Mouse (Mus musculus) stomach, postnatal 0 days (tissue): ENCODE data around the gene Gramd1c. TPM values are rescaled to one million over a fixed set of nuclear protein-coding genes. Genes with fewer than 3 reads are reported as not detected.

Experiments used
- ATAC-seq: fragments of 200-750 bp; cut with Nextera tagmentation; 2 replicates; pipeline ENCODE4 v1.8.0; 2017; ENCODE audit not compliant: low FRiP score, low TSS enrichment
- DNase-seq: peaks from one replicate; pipeline ENCODE4 v3.0.0-alpha.2; 2016; ENCODE audit warnings: low spot score
- H3K27ac ChIP-seq: fragments of 300-500 bp; sonication (generic); replicated peaks from 2 replicates; pipeline ENCODE4 v1.5.1; 2014; ENCODE audit warnings: mild to moderate bottlenecking, control low read depth
- H3K27me3 ChIP-seq: fragments of 300-500 bp; sonication (generic); 2 replicates; pipeline ENCODE4 v1.6.1; 2014; ENCODE audit warnings: low read length; ENCODE audit not compliant: control insufficient read depth, insufficient read depth
- H3K36me3 ChIP-seq: fragments of 300-500 bp; sonication (generic); 2 replicates; pipeline ENCODE4 v1.6.1; 2014; ENCODE audit warnings: low read length, mixed read lengths; ENCODE audit not compliant: control insufficient read depth, insufficient read depth
- H3K4me1 ChIP-seq: fragments of 300-500 bp; sonication (generic); replicated peaks from 2 replicates; pipeline ENCODE4 v1.6.1; 2014; ENCODE audit warnings: antibody characterized with exemption; ENCODE audit not compliant: control insufficient read depth, insufficient read depth
- H3K4me2 ChIP-seq: fragments of 300-500 bp; sonication (generic); replicated peaks from 2 replicates; pipeline ENCODE4 v1.6.1; 2014; ENCODE audit warnings: low read depth, mild to moderate bottlenecking, control low read depth, moderate library complexity
- H3K4me3 ChIP-seq: fragments of 300-500 bp; sonication (generic); 2 replicates; pipeline ENCODE4 v1.5.1; 2014; ENCODE audit warnings: low read depth, low read length, control low read depth
- H3K9ac ChIP-seq: fragments of 300-500 bp; sonication (generic); 2 replicates; pipeline ENCODE4 v1.6.1; 2014; ENCODE audit warnings: mild to moderate bottlenecking, low read length, control low read depth, mixed read lengths
- H3K9me3 ChIP-seq: fragments of 300-500 bp; sonication (generic); 2 replicates; pipeline ENCODE4 v1.6.1; 2016; ENCODE audit warnings: low read length; ENCODE audit not compliant: control insufficient read depth
- CTCF ChIP-seq: IDR thresholded peaks from 2 replicates; pipeline ENCODE4 v1.5.1; 2016; ENCODE audit warnings: antibody characterized with exemption, low read depth, mild to moderate bottlenecking, moderate library complexity
- EP300 ChIP-seq: optimal IDR thresholded peaks from 2 replicates; pipeline ENCODE3; 2016; ENCODE audit warnings: antibody characterized with exemption
- WGBS: fragments of 180-500 bp; shearing (Covaris S2); extraction: QIAGEN DNeasy Blood & Tissue Kit; methylation state at CpG from one replicate; pipeline ENCODE4 v1.1.7; 2014; 5-methylcytosine and 5-hydroxymethylcytosine counted together
- polyA plus RNA-seq: library from polyadenylated mRNA; unstranded; fragments of >200 nt; fragmentation: Nextera tagmentation; extraction: Ambion mirVana; gene quantifications from 2 replicates; pipeline ENCODE4 v1.2.1, GENCODE M21; 2015

Gramd1c gene
- polyA plus RNA-seq, 1 experiment from 2014 or later: 15.8 TPM

DNA sequence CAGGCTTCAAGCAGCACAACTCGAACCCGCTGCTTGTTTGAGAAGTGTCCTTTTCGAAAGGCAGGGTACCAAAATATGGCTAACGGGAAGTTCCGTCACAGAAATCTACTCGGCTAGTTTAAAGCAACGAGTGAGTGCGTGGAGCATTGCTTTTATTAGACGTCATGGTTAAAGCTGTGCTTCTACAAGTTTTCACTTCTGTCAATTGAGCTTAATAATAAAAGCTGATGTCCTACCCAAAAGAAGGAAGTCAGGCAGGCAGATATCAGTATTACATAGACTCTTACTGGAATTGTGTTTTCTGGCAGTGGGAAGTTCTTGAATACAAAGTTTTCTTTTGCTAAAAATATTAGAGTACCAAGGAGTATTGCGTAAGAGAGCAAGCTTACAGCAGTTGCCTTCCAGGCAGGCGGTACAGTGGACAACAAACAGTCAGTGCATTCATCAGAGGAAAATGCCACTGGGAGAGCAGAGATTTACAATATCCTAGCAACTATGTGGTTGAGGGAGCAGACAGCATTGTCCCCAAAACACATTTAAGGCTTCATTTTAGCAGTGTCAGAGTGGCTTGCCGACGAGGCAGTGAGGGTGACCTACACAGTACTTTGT lies 97.3 kb downstream of the Gramd1c start:
- Histone ChIP-seq H3K9ac (no peak overlapping the region), H3K4me3 (no peak overlapping the region), H3K27ac (no peak overlapping the region), H3K4me1 (no peaks in the 10 kb centered on the region), H3K4me2 (no peak overlapping the region), H3K9me3 (no peaks in the 10 kb centered on the region), H3K36me3 (no peaks in the 10 kb centered on the region), H3K27me3 (no peaks in the 10 kb centered on the region)
- ATAC-seq: no peak
- DNase-seq: no peak
- no peak for TF ChIP-seq EP300
- TF ChIP-seq CTCF: no peak
- 84% methylated on average over 13 of the region's 13 CpGs for WGBS

DNA sequence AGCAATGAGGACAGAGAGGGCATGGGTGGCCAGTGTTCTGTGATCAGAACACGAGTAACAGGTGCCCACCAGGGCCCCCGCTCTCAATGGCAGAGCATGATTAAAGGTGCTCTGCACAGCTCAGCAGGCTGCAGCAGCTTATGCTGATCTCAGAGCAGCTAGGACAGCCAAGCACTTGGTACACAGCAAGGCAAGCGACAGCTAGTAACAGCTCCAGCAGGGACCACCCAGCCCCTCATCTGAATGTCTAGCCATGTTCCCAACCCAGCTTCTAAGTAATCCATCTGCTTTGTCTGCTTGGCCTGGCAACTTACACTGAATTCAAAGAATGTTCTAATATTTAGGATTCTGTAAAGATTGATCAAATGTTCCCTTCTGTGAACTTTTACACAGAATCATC lies 99.4 kb downstream of the Gramd1c start:
- H3K4me3 ChIP-seq: no peak overlapping the region
- no peak overlapping the region for H3K4me2 ChIP-seq
- H3K27me3 ChIP-seq: no peaks in the 10 kb centered on the region
- no peak overlapping the region for H3K27ac ChIP-seq
- 67% methylated on average over 3 of the region's 3 CpGs for WGBS
- no peaks in the 10 kb centered on the region for H3K4me1 ChIP-seq
- ATAC-seq: no peak
- no peaks in the 10 kb centered on the region for H3K36me3 ChIP-seq
- no peak for DNase-seq
- H3K9me3 ChIP-seq: no peaks in the 10 kb centered on the region
- H3K9ac ChIP-seq: no peak overlapping the region
- TF ChIP-seq CTCF: no peak
- TF ChIP-seq EP300: no peak

DNA sequence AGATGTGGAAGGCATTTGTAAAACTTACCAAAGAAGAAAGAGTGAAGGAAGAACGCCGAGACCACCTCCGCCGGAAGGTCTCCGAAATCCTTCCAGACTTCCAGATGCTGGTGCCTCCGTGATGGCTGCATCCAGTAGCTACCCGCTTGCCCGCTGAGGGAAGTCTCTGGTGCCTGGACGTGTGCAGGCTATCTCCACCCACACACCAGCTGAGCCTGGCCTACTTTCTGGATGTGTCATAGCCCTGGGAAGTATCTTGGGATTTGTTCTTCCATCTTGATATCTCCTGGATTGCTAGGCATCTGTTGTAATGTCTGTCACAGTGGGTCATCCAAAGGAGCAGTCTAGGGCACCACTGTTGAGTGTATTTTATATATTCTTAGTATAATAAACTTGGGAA lies 99.9 kb downstream of the Gramd1c start:
- H3K27ac ChIP-seq: no peak overlapping the region

GRCm38 (mm10) chr16:43958038-43958437 lies 105.1 kb downstream of the Gramd1c start:
- no peaks in the 10 kb centered on the region for H3K9me3 ChIP-seq
- no peaks in the 10 kb centered on the region for H3K4me1 ChIP-seq
- H3K4me2 ChIP-seq: no peak overlapping the region
- no peaks in the 10 kb centered on the region for H3K27me3 ChIP-seq
- H3K4me3 ChIP-seq: no peak overlapping the region
- ATAC-seq (no peak), DNase-seq (no peak)
- H3K36me3 ChIP-seq: peaks cover 4% of the 10 kb centered on the region; the same call in 1 of the 2 replicates
- H3K27ac ChIP-seq: no peak overlapping the region
- no peak overlapping the region for H3K9ac ChIP-seq
- WGBS: 90% methylated on average over 4 of the region's 4 CpGs
- TF ChIP-seq CTCF: no peak
- TF ChIP-seq EP300: no peak

More for the DNA sequence above, 99.9 kb downstream of the Gramd1c start:
- no peak for ATAC-seq
- H3K4me2 ChIP-seq: no peak overlapping the region
- no peaks in the 10 kb centered on the region for H3K27me3 ChIP-seq
- no peak overlapping the region for H3K9ac ChIP-seq
- H3K36me3 ChIP-seq: no peaks in the 10 kb centered on the region
- H3K9me3 ChIP-seq: no peaks in the 10 kb centered on the region
- TF ChIP-seq CTCF (no peak), EP300 (no peak)
- H3K4me1 ChIP-seq: no peaks in the 10 kb centered on the region
- 92% methylated on average over 9 of the region's 9 CpGs for WGBS
- H3K4me3 ChIP-seq: no peak overlapping the region
- DNase-seq: no peak

- ATAC-seq (no peak; the same call in 1 of the 2 replicates), DNase-seq (no peak)
- Histone ChIP-seq H3K4me1 (no peaks in the 10 kb centered on the region), H3K9ac (no peak overlapping the region), H3K36me3 (peaks cover 4% of the 10 kb centered on the region; the same call in 1 of the 2 replicates), H3K27ac (no peak overlapping the region), H3K9me3 (no peaks in the 10 kb centered on the region), H3K27me3 (no peaks in the 10 kb centered on the region), H3K4me2 (no peak overlapping the region), H3K4me3 (no peak overlapping the region)
- WGBS: 39% methylated on average over 6 of the region's 6 CpGs
- TF ChIP-seq CTCF: no peak
- TF ChIP-seq EP300: no peak
These were observed 108.2 kb downstream of the Gramd1c start for GRCm38 (mm10) chr16:43954913-43955312.

DNA sequence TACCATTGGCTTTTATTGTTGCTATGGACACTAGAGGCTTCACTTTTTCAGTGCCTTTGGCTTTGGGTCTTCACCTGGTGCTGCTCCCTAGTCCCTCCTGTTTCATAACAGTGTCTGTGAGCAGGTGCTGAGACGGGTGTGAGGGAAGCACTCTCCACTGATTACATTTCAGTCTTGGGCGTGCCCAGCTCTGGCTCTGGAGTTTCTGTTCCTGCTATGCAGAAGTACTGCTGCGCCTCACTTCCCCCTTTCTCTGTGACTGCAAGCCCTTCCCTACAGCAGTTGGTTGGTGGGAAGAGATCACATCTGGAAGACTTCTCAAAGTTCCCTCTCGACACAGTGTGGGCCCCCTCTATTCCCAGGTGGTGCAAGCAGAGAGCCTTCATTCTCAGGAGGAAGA lies 111.6 kb downstream of the Gramd1c start:
- Histone ChIP-seq H3K4me3 (no peak overlapping the region), H3K27ac (no peak overlapping the region), H3K36me3 (no peaks in the 10 kb centered on the region), H3K4me2 (no peak overlapping the region), H3K9ac (no peak overlapping the region), H3K4me1 (no peaks in the 10 kb centered on the region), H3K27me3 (no peaks in the 10 kb centered on the region), H3K9me3 (no peaks in the 10 kb centered on the region)
- no peak for TF ChIP-seq CTCF
- TF ChIP-seq EP300: no peak
- DNase-seq: peak; percentile 26
- ATAC-seq: peak; percentile 70
- WGBS: 38% methylated on average over 4 of the region's 4 CpGs
